In genomic region chr7:98164382-98164998, GRCm38 (mm10) we compare ENCODE assay signal across 10 mouse cellular contexts. TPM values are rescaled to one million over a fixed set of nuclear protein-coding genes. Genes with fewer than 3 reads are reported as not detected.
DNase-seq lines count a peak whose midpoint lies in the region; ATAC-seq lines count a peak whose summit lies in the region.
"Had no signal": no experiment of that assay in that cellular context is flagged by ENCODE, and none has a peak within 500 bp of the region (broad histone marks: within the 10 kb centered on the region; RNA-seq: fewer than 3 reads in every experiment).

No protein-coding gene starts in this region.

- no peak overlapping the region for H3K4me2 ChIP-seq in hindbrain, embryonic 12.5 days (replicated peaks)
- H3K4me2 ChIP-seq in hindbrain, embryonic 11.5 days (replicated peaks; ENCODE audit: low read depth, low read length) = no peak overlapping the region
- no peak overlapping the region for H3K4me2 ChIP-seq in limb, embryonic 15.5 days

- 0 out of 2 replicates have a peak, but pooled peaks cover 3% of the 10 kb centered on the region for H3K27me3 ChIP-seq in hindbrain, embryonic 12.5 days
- no peaks in the 10 kb centered on the region for H3K27me3 ChIP-seq in hindbrain, embryonic 11.5 days (ENCODE audit: control insufficient read depth, insufficient read depth, low read length)
- H3K27me3 ChIP-seq in limb, embryonic 15.5 days = no peaks in the 10 kb centered on the region

- H3K4me3 ChIP-seq in hindbrain, embryonic 12.5 days = no peak overlapping the region
- H3K4me3 ChIP-seq in hindbrain, embryonic 11.5 days (ENCODE audit: low read depth, low read length) = no peak overlapping the region
- H3K4me3 ChIP-seq in limb, embryonic 15.5 days = no peak overlapping the region

- H3K36me3 ChIP-seq in hindbrain, embryonic 12.5 days = no peaks in the 10 kb centered on the region
- H3K36me3 ChIP-seq in hindbrain, embryonic 11.5 days (ENCODE audit: control insufficient read depth, insufficient read depth, low read length) = no peaks in the 10 kb centered on the region
- H3K36me3 ChIP-seq in limb, embryonic 15.5 days = no peaks in the 10 kb centered on the region

- H3K27ac ChIP-seq in hindbrain, embryonic 12.5 days = peak overlapping the region; percentile 58; the same call in 1 of the 2 replicates
- no peak overlapping the region for H3K27ac ChIP-seq in hindbrain, embryonic 11.5 days (ENCODE audit: low read depth, low read length)
- peak overlapping the region; percentile 65 for H3K27ac ChIP-seq in limb, embryonic 15.5 days

- no peaks in the 10 kb centered on the region for H3K9me3 ChIP-seq in hindbrain, embryonic 12.5 days (replicated peaks)
- H3K9me3 ChIP-seq in hindbrain, embryonic 11.5 days (ENCODE audit: control insufficient read depth, low read length) = no peaks in the 10 kb centered on the region
- H3K9me3 ChIP-seq in limb, embryonic 15.5 days = no peaks in the 10 kb centered on the region

- H3K9ac ChIP-seq in hindbrain, embryonic 12.5 days = no peak overlapping the region
- H3K9ac ChIP-seq in hindbrain, embryonic 11.5 days (ENCODE audit: low read depth, low read length) = no peak overlapping the region
- no peak overlapping the region for H3K9ac ChIP-seq in limb, embryonic 15.5 days

- H3K4me1 ChIP-seq in hindbrain, embryonic 12.5 days = peaks cover 24% of the 10 kb centered on the region
- H3K4me1 ChIP-seq in hindbrain, embryonic 11.5 days (replicated peaks; ENCODE audit: control insufficient read depth, insufficient read depth, low read length) = peaks cover 4% of the 10 kb centered on the region; the same call in 1 of the 2 replicates
- H3K4me1 ChIP-seq in limb, embryonic 15.5 days = peaks cover 40% of the 10 kb centered on the region

- 76% methylated on average over 9 of the region's 9 CpGs for WGBS in hindbrain, embryonic 12.5 days
- WGBS in hindbrain, embryonic 11.5 days = 76% methylated on average over 9 of the region's 9 CpGs
- WGBS in limb, embryonic 15.5 days = 67% methylated on average over 9 of the region's 9 CpGs

- DNase-seq in hindbrain, embryonic 11.5 days (ENCODE audit: low spot score) = no peak
- peak; percentile 27 for DNase-seq in testis, postnatal 10 days (ENCODE audit: low spot score)
- no peak for DNase-seq in testis, postnatal 14 days (ENCODE audit: low spot score)
- DNase-seq in thymus, postnatal 36 days = peak; percentile 56 to 74
- no peak for DNase-seq in right cerebral cortex, postnatal 36 days (ENCODE audit: low spot score in 2 of 2)
- no peak for DNase-seq in spleen, postnatal 14 days (ENCODE audit: low spot score in 2 of 2)
- DNase-seq: adrenal gland, postnatal 25 days; right cerebral cortex, adult 18-20 months had no signal

- 0 out of 2 replicates have a peak, but pooled peaks have one; percentile 5 for ATAC-seq in hindbrain, embryonic 12.5 days (ENCODE audit: low FRiP score)
- no peak for ATAC-seq in hindbrain, embryonic 11.5 days (ENCODE audit: low FRiP score)
- ATAC-seq in limb, embryonic 15.5 days (ENCODE audit: insufficient number of reproducible peaks, low FRiP score, low TSS enrichment, low read depth) = no peak

RNA-seq across cellular contexts. Expression of gene Capn5, which starts 13.6 kb away (rescaled TPM):
- 12.3 and 12.7 TPM in 2 replicates for polyA plus RNA-seq in hindbrain, embryonic 12.5 days (2016; fragmentation: Nextera tagmentation; extraction: Ambion mirVana)
- 4.8 and 5.3 TPM in 2 replicates for polyA plus RNA-seq in hindbrain, embryonic 11.5 days (2014; fragmentation: Nextera tagmentation; extraction: Ambion mirVana)
- 10.1 and 11.5 TPM in 2 replicates for polyA plus RNA-seq in limb, embryonic 15.5 days (2015; fragmentation: Nextera tagmentation; extraction: Ambion mirVana)

RNA-seq across cellular contexts. Expression of gene Omp, which starts 19.2 kb away (rescaled TPM):
- 0.28 and 0.73 TPM in 2 replicates for polyA plus RNA-seq in hindbrain, embryonic 12.5 days (2016; fragmentation: Nextera tagmentation; extraction: Ambion mirVana)
- polyA plus RNA-seq in hindbrain, embryonic 11.5 days (2014; fragmentation: Nextera tagmentation; extraction: Ambion mirVana) = 0.24 and 0.25 TPM in 2 replicates
- 0.18 and 0.45 TPM in 2 replicates for polyA plus RNA-seq in limb, embryonic 15.5 days (2015; fragmentation: Nextera tagmentation; extraction: Ambion mirVana)

RNA-seq across cellular contexts. Expression of gene B3gnt6, which starts 34.8 kb away (rescaled TPM):
- 0.09 TPM in 1 of 2 replicates, not detected in the other for polyA plus RNA-seq in hindbrain, embryonic 12.5 days (2016; fragmentation: Nextera tagmentation; extraction: Ambion mirVana)
- polyA plus RNA-seq in hindbrain, embryonic 11.5 days (2014; fragmentation: Nextera tagmentation; extraction: Ambion mirVana) = 0.10 and 0.20 TPM in 2 replicates
- polyA plus RNA-seq in limb, embryonic 15.5 days (2015; fragmentation: Nextera tagmentation; extraction: Ambion mirVana) = 0.16 TPM in 1 of 2 replicates, not detected in the other

RNA-seq across cellular contexts. Expression of gene Myo7a, which starts 45.2 kb away (rescaled TPM):
- 21.9 and 22.5 TPM in 2 replicates for polyA plus RNA-seq in hindbrain, embryonic 12.5 days (2016; fragmentation: Nextera tagmentation; extraction: Ambion mirVana)
- polyA plus RNA-seq in hindbrain, embryonic 11.5 days (2014; fragmentation: Nextera tagmentation; extraction: Ambion mirVana) = 10.7 and 15.2 TPM in 2 replicates
- polyA plus RNA-seq in limb, embryonic 15.5 days (2015; fragmentation: Nextera tagmentation; extraction: Ambion mirVana) = 8.0 and 8.1 TPM in 2 replicates

Comparison
In these comparisons a context has a peak if more than half of its experiments do, and no peak if none do; other contexts are left out.
1. DNase-seq: peak in testis, postnatal 10 days (single experiment) and thymus, postnatal 36 days (2 of 2); none in hindbrain, embryonic 11.5 days (single experiment), testis, postnatal 14 days (single experiment), right cerebral cortex, postnatal 36 days (0 of 2) and spleen, postnatal 14 days (0 of 2).